Mouse (Mus musculus): Measurements from ENCODE around the gene Samd5.

- TF ChIP-seq CTCF (IDR thresholded peaks at IDR 0.05; ENCODE audit: extremely low read depth, insufficient read depth, insufficient read length, insufficient replicate concordance) (no peak), POLR2A (IDR thresholded peaks at IDR 0.05; ENCODE audit: low read depth, low read length) (no peak)
These were observed 34.3 kb downstream of the Samd5 start for GRCm38 (mm10) chr10:9640678-9641077.
